Mouse (Mus musculus): ENCODE measurements around the gene Vmn1r195.
"Not testable (repeated sequence)": the region's sequence is repeated elsewhere in the genome, so short reads cannot be mapped to it uniquely, and the experiment has no call there.

The Vmn1r195 gene

DNA sequence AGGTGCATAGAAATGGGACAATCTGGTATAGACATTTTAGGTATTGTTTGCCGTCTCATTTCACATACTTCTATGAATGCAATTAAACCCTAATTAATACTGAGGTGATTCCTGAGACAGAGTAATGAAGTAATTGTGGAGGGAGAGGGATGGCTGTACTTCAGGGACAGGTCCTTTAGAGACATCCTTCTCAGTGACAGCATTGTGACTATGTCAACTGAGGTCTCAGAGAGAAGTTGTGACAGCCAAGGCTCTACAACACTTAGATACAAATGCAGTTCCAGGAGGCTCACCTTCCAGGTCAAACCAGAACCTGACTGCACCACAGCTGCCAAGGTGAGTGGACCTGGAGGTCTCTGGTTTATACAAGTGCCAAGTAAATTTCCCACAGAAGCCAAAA lies at the start of gene Vmn1r195:
Gene Vmn1r195 (plus strand): TSS at position 301 of the 400 bp plus-strand sequence.
- DNase-seq (ENCODE audit: low read depth, low spot score), result not testable (repeated sequence)

DNA sequence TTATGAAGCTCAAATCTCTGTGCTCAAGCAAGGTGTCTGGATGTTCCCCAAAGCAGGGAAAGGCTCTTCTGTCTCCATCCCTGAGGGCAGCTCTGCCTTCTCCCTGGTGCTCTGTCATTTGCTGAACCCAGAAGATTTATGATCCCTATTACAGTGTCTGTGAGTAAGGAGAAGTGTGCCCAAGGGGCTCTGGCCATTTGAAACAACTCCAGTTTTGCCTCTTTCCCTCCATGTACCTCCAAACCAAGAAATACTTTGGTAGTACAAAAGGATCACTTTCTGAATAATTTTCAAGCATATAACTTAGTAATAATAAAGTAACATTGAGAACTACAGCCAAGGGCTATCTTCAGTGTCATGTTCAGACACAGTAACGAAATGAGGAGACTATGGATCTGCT lies 47.3 kb upstream of the Vmn1r195 start, which contains the start of gene Vmn1r193:
Gene Vmn1r193 (minus strand): TSS at position 101 of the 400 bp plus-strand sequence.
- not testable (repeated sequence) for DNase-seq (ENCODE audit: low read depth, low spot score)

DNA sequence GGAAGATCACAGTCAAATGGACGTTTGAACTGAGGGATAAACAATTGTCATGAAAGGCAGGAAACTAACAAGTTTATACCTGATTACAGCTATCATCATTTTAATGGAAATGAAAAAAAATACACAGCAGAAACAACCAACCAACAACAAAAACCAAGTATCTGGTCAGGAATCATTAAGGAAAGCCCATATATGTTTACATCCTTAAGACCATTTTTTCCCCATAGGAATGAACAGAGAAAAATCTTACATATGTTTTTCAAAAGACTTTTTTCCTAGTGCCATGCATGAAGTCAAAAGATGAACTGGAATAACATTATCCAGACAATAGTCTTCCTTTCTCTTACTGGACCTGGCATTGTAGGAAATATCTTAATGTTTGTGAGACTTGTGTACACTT lies 26.4 kb upstream of the Vmn1r195 start, which contains the start of gene Vmn1r194:
Gene Vmn1r194 (plus strand): TSS at position 301 of the 400 bp plus-strand sequence.
- no peak for DNase-seq (ENCODE audit: low read depth, low spot score)

DNA sequence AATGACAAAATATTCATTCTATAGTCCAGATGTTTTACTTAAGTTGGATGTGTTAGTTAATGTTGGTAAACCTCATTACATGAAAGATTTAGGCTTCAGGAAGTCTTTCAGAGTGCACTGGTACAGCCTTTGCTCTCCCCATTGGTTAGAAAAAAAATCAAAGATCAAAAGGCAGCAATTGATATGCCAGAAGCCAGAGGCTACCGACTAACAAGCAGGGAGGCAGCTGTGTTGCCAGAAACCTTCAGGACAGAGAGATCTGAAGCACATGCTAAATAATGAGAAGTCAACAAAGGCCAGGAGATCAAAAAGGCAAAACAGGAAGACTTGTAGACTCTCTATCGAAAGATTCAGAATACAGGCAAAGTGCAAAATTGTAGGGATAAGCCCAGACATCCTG lies 1.4 kb downstream of the Vmn1r195 start:
- no peak for DNase-seq (ENCODE audit: low read depth, low spot score)

DNA sequence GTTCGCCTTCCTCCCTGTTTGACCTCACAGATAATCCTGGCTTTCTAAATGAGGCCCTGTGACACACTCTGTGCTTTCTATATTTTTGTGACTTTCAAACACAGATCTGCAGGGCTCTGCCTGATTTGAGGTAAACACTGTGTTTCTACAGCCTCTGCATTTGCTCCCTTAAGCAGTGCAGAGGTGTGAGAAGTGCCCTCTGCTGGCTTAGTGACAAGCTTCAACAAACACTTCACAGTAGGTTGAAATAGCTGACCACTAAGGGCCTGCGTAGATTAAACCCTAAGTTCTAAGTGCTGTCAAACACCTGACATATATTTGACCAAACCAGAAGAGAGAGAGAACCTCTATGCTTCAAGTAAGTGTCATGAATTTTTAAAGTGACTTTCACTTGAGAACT lies 14.3 kb downstream of the Vmn1r195 start:
- DNase-seq (ENCODE audit: low read depth, low spot score), result no peak

DNA sequence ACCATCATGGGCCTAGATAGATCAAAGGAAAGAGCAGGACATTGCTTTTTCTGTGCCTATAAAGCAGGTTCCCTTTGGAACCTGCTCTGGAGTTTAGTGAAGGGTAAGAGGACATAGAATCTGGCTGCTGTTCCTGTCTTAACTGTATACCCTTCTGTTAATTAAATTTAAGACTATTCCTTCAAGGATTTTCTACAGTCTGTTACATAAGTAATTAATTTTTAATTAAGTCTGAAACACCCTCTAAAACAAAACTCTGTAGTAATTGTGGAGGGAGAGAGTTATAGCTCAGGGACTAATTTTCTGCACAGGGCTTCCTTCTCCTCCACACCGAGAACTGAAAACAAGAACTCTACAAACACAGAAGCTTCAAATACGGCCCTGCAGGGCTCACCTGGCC lies 19.3 kb downstream of the Vmn1r195 start, which contains the start of gene Vmn1r196:
Gene Vmn1r196 (plus strand): TSS at position 301 of the 400 bp plus-strand sequence.
- no peak for DNase-seq (ENCODE audit: low read depth, low spot score)

DNA sequence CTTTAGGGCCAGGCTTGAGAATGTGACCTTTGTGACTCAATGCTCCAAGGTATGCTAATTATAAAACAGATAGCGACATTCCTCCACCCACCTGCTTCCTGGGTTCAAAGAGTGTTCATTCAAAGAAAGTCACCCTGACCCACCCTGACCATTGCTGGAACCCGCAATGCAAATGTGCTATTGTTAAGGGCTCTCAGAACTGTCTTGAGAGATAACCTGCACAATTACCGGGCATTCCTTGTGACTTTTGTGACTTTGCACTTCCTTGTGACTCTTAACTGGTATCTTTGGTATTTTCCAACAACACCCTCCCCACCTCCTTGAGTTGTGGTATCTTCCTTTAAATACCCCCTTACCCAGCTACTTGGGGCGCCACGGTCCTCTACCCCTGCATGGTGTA lies 37.8 kb downstream of the Vmn1r195 start:
- DNase-seq (ENCODE audit: low read depth, low spot score), result not testable (repeated sequence)

DNA sequence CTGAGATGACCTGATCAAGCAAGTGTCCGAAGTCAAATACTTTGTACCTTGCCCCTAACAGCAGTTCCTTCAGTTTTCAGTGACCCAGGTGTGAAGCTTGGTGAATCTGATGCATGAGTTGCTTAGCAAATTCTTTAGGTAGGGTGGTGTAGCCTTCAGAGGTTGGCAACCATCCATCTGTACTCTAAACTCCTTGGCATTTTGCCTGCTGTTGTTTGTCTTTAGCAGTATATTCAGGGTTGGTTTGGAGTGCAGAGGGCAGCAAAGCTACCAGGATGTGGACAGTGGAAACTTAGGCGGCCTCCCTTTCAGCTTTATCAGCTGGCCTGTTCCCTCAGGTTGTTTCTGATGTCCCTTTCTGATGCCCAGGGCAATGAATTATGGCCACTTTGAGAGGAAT lies 45.0 kb downstream of the Vmn1r195 start:
- DNase-seq (ENCODE audit: low read depth, low spot score), result no peak

DNA sequence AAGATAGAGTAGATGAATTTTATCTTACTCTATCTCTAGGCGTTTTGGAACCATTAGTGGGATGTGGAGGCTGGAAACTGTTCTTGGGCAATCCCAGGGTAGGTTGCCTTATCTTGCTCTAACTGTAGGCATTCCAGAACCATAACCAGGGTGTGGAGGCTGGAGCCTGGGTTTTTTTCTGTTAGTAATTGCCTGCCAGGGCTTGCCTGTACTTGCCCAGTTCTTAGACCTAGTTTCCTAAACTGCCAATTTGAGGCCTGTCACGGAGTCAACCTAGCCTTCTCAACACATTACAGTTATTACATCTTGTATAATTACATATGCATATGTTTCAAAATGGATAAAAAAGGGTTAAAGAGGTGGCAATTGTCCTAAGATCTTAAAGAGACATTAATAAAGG lies 47.0 kb downstream of the Vmn1r195 start:
- DNase-seq (ENCODE audit: low read depth, low spot score), result no peak

DNA sequence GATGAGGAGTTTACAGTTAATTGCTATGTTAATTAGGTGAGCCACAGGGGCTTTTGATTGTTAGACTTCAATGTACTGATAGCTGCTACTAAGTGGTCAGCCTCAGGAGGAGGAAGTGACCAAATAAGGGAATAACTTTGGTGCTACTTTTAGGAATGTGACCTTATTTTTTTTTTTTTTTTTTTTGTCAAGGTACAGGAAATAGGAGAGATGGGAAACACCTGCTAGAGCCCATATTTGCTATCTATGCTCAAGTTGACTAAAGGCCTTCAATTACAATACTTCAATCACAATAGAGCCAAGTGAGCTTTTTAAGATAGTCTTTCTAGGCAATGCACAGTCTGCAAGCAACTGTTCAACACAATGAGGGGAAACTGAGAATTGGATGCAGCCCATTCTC lies 49.8 kb downstream of the Vmn1r195 start:
- no peak for DNase-seq (ENCODE audit: low read depth, low spot score)

DNA sequence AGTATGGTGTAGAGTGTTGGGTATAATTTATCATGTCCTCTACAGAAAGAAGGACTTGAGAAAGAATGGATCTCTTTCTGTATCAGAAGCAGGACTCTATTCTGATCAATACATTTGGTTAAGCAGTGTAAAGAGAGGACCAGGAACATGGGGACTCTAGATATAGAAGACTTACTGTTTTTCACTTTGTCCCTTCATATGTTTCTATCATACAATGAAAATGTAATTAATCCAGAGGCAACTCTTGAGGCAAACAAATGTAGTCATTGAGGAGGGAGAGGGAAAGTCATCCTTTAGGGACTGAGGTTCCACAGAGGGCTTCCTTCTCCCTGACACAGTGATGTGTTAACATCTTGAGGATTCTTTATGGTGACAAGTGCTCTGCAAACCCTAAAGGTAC lies 54.0 kb downstream of the Vmn1r195 start, which contains the start of gene Vmn1r197:
Gene Vmn1r197 (plus strand): TSS at position 301 of the 400 bp plus-strand sequence.
- DNase-seq (ENCODE audit: low read depth, low spot score), result no peak
